Mouse (Mus musculus) stomach, embryonic 16.5 days (tissue): ENCODE measurements around the gene Nudt16l1. TPM values are rescaled to one million over a fixed set of nuclear protein-coding genes. Genes with fewer than 3 reads are reported as not detected.

Experiments used
- ATAC-seq: fragments of 200-750 bp; cut with Nextera tagmentation; 2 replicates; pipeline ENCODE4 v1.8.0; 2017; ENCODE audit warnings: moderate number of reproducible peaks, moderate TSS enrichment; ENCODE audit not compliant: insufficient read depth, low FRiP score
- H3K27ac ChIP-seq: fragments of 300-500 bp; sonication (generic); 2 replicates; pipeline ENCODE4 v1.5.1; 2014; ENCODE audit warnings: low read length
- H3K27me3 ChIP-seq: fragments of 300-500 bp; sonication (generic); 2 replicates; pipeline ENCODE4 v1.6.1; 2014; ENCODE audit warnings: low read length, control low read depth, mixed read lengths; ENCODE audit not compliant: control insufficient read depth, insufficient read depth
- H3K36me3 ChIP-seq: fragments of 300-500 bp; sonication (generic); 2 replicates; pipeline ENCODE4 v1.6.1; 2014; ENCODE audit warnings: low read length; ENCODE audit not compliant: control insufficient read depth, insufficient read depth
- H3K4me1 ChIP-seq: fragments of 300-500 bp; sonication (generic); 2 replicates; pipeline ENCODE4 v1.6.1; 2014; ENCODE audit warnings: low read length, control low read depth, mixed read lengths; ENCODE audit not compliant: control insufficient read depth, insufficient read depth
- H3K4me2 ChIP-seq: fragments of 300-500 bp; sonication (generic); 2 replicates; pipeline ENCODE4 v1.6.1; 2014; ENCODE audit warnings: low read depth, low read length, mixed read lengths
- H3K4me3 ChIP-seq: fragments of 300-500 bp; sonication (generic); replicated peaks from 2 replicates; pipeline ENCODE4 v1.5.1; 2014; ENCODE audit warnings: mild to moderate bottlenecking, low read length
- H3K9ac ChIP-seq: fragments of 300-500 bp; sonication (generic); 2 replicates; pipeline ENCODE4 v1.6.1; 2014; ENCODE audit warnings: low read length
- H3K9me3 ChIP-seq: fragments of 300-500 bp; sonication (generic); replicated peaks from 2 replicates; pipeline ENCODE4 v1.6.1; 2016; ENCODE audit warnings: low read length, control low read depth; ENCODE audit not compliant: control insufficient read depth
- WGBS: fragments of 180-500 bp; shearing (Covaris S2); extraction: QIAGEN DNeasy Blood & Tissue Kit; methylation state at CpG from one replicate; pipeline ENCODE4 v1.1.7; 2014; 5-methylcytosine and 5-hydroxymethylcytosine counted together
- polyA plus RNA-seq: library from polyadenylated mRNA; unstranded; fragments of >200 nt; fragmentation: Nextera tagmentation; extraction: Ambion mirVana; gene quantifications from 2 replicates; pipeline ENCODE4 v1.2.1, GENCODE M21; 2015

Gene Nudt16l1
- polyA plus RNA-seq, 1 experiment from 2014 or later = 125 TPM

DNA sequence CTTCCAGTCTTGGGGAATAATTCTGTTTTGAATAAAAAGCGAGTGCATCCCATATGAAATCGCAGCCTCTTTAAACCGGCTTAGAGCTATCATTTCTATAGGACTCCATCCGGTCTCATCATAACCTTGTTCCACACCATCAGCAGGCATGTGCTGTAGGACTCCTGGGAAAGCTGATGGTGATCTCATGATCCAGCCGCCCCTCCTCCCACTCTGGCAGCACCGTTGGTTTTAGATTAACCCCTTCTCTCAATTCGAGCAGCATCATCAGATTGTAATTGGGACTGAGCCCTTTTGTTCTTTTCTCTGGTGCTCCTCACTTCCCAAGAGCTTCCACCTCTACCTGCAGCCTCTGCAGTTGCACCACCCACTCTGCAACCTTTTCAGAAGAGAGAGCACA, 37.4 kb upstream of the Nudt16l1 start:
- Histone ChIP-seq H3K27me3 (no peaks in the 10 kb centered on the region), H3K36me3 (no peaks in the 10 kb centered on the region), H3K27ac (no peak overlapping the region), H3K4me3 (no peak overlapping the region), H3K4me2 (no peak overlapping the region), H3K9me3 (no peaks in the 10 kb centered on the region), H3K4me1 (0 out of 2 replicates have a peak, but pooled peaks cover 4% of the 10 kb centered on the region), H3K9ac (no peak overlapping the region)
- 63% methylated on average over 7 of the region's 7 CpGs for WGBS
- ATAC-seq = no peak

- Histone ChIP-seq H3K36me3 (no peaks in the 10 kb centered on the region), H3K27ac (no peak overlapping the region), H3K9ac (no peak overlapping the region), H3K4me3 (no peak overlapping the region), H3K27me3 (no peaks in the 10 kb centered on the region), H3K9me3 (no peaks in the 10 kb centered on the region), H3K4me1 (peaks cover 6% of the 10 kb centered on the region; the same call in 1 of the 2 replicates), H3K4me2 (no peak overlapping the region)
- 83% methylated on average over 2 of the region's 2 CpGs for WGBS
- no peak for ATAC-seq
Observed at GRCm38 (mm10) chr16:4902390-4902789, 36.2 kb upstream of the Nudt16l1 start.

- Histone ChIP-seq H3K4me1 (peaks cover 6% of the 10 kb centered on the region; the same call in 1 of the 2 replicates), H3K4me2 (no peak overlapping the region), H3K27ac (no peak overlapping the region), H3K9me3 (no peaks in the 10 kb centered on the region), H3K9ac (no peak overlapping the region), H3K27me3 (no peaks in the 10 kb centered on the region), H3K4me3 (no peak overlapping the region), H3K36me3 (no peaks in the 10 kb centered on the region; the same call in 1 of the 2 replicates)
- WGBS = 63% methylated on average over 6 of the region's 6 CpGs
- ATAC-seq = no peak
Observed at GRCm38 (mm10) chr16:4903491-4904102, 35.0 kb upstream of the Nudt16l1 start.

DNA sequence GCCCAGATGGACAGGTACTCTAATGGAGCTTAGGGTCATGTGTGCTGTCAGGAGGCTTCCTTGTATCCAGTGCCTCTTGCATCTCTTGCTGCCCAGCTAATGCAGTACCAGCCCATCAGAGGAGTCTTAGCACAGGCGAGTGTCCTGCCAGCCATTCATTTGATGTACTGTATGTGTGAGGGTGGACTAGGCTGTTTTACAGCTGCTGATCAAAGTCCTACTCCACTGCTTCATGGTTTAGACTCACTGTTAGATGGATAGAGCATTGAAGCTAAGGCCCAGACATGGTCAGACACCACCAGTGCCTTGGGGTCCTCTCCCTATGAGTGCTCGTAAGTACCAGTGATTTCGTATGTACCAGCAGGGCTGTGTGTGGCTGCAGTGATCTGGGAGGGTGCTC, 33.7 kb upstream of the Nudt16l1 start:
- H3K4me3 ChIP-seq = no peak overlapping the region
- ATAC-seq = no peak
- WGBS = 84% methylated on average over 3 of the region's 3 CpGs
- no peaks in the 10 kb centered on the region for H3K27me3 ChIP-seq
- H3K36me3 ChIP-seq = peaks cover 8% of the 10 kb centered on the region; the same call in 1 of the 2 replicates
- H3K9ac ChIP-seq = no peak overlapping the region; the same call in 1 of the 2 replicates
- peaks cover 6% of the 10 kb centered on the region; the same call in 1 of the 2 replicates for H3K4me1 ChIP-seq
- no peak overlapping the region for H3K4me2 ChIP-seq
- H3K9me3 ChIP-seq = no peaks in the 10 kb centered on the region
- no peak overlapping the region for H3K27ac ChIP-seq

GRCm38 (mm10) chr16:4905591-4905990, 33.0 kb upstream of the Nudt16l1 start:
- ATAC-seq = no peak
- Histone ChIP-seq H3K4me1 (peaks cover 6% of the 10 kb centered on the region; the same call in 1 of the 2 replicates), H3K9ac (no peak overlapping the region), H3K27ac (no peak overlapping the region), H3K4me3 (no peak overlapping the region), H3K36me3 (peaks cover 12% of the 10 kb centered on the region), H3K27me3 (no peaks in the 10 kb centered on the region), H3K4me2 (no peak overlapping the region), H3K9me3 (no peaks in the 10 kb centered on the region)
- whole genome bisulfite sequencing = 47% methylated on average over 1 of the region's 1 CpGs

DNA sequence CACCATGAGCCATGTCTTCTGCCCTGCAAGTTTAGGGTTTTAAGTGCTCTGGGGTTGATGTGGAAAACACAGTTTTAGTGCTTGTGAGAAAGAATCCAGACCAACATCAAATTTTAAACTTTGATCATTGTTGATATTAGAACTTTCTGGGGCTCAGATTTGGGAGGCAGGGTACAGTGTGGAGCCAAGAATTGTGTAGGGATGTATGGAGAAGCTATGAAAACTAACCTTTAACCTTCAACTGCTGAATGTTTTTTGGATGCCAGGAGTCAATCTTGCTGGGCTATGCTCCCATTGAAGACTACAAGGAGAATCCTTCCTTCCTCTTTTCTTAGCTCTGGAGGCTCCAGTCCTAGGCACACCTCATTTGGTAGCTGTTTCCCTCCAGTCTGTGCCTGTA, 32.0 kb upstream of the Nudt16l1 start:
- Histone ChIP-seq H3K4me2 (no peak overlapping the region), H3K4me3 (no peak overlapping the region), H3K9me3 (no peaks in the 10 kb centered on the region), H3K36me3 (peaks cover 16% of the 10 kb centered on the region), H3K9ac (no peak overlapping the region), H3K27ac (no peak overlapping the region), H3K4me1 (peaks cover 4% of the 10 kb centered on the region; the same call in 1 of the 2 replicates), H3K27me3 (no peaks in the 10 kb centered on the region)
- no peak for ATAC-seq

DNA sequence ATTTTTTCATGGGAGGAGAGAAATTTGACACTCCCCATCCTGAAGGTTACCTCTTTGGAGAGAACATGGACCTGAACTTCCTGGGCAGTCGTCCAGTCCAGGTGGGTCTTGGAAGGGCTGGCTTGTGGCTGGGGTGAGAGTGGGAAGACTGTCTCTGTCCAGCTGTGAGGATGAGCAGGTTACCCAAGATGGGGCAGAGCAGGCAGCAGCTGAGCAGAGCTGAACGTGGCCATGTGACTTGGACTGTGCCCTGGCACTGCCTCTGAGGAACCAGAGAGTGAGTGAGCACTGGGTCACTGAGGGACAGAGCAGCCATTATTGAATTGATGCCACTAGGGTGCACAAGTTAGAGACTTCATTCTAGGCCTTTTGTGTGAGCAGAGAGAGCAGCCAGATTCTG, 31.2 kb upstream of the Nudt16l1 start:
- no peak overlapping the region for H3K9ac ChIP-seq
- peaks cover 4% of the 10 kb centered on the region; the same call in 1 of the 2 replicates for H3K4me1 ChIP-seq
- no peak overlapping the region for H3K4me2 ChIP-seq
- no peak for ATAC-seq
- H3K9me3 ChIP-seq = no peaks in the 10 kb centered on the region
- 63% methylated on average over 2 of the region's 2 CpGs for WGBS
- H3K36me3 ChIP-seq = peaks cover 21% of the 10 kb centered on the region
- H3K27ac ChIP-seq = no peak overlapping the region
- no peaks in the 10 kb centered on the region for H3K27me3 ChIP-seq
- H3K4me3 ChIP-seq = no peak overlapping the region

- no peak for ATAC-seq
- Histone ChIP-seq H3K4me2 (no peak overlapping the region), H3K9ac (no peak overlapping the region), H3K4me3 (no peak overlapping the region), H3K9me3 (no peaks in the 10 kb centered on the region), H3K27me3 (no peaks in the 10 kb centered on the region), H3K27ac (no peak overlapping the region), H3K4me1 (peaks cover 4% of the 10 kb centered on the region; the same call in 1 of the 2 replicates), H3K36me3 (peaks cover 21% of the 10 kb centered on the region)
- 51% methylated on average over 4 of the region's 5 CpGs for WGBS
Observed at GRCm38 (mm10) chr16:4907972-4908371, 30.6 kb upstream of the Nudt16l1 start.

DNA sequence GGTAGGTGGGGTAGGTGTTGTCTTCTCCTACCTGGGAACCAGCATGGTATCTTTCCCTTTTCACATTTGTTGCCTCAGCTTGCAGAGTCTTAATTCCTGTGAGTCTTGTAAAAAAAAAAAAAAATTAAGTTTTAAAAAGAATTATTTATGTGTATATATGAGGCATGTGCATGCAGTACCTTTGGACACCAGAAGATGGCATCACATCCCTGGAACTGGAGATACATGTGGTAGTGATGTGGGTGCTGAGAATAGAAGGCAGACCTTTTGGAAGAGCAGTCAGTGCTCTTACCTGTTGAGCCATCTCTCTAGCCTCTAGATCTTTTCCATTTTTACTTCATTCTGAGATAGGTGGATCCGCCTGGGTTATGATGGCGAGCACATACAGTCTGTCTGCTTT, 28.8 kb upstream of the Nudt16l1 start:
- Histone ChIP-seq H3K9ac (no peak overlapping the region), H3K9me3 (no peaks in the 10 kb centered on the region), H3K27me3 (no peaks in the 10 kb centered on the region), H3K4me1 (peaks cover 10% of the 10 kb centered on the region; the same call in 1 of the 2 replicates), H3K27ac (no peak overlapping the region), H3K4me3 (no peak overlapping the region), H3K4me2 (no peak overlapping the region), H3K36me3 (peaks cover 21% of the 10 kb centered on the region)
- WGBS = 97% methylated on average over 2 of the region's 2 CpGs
- ATAC-seq = no peak
